Mouse (Mus musculus): ENCODE measurements around the gene Slc38a3. TPM values are rescaled to one million over a fixed set of nuclear protein-coding genes. Genes with fewer than 3 reads are reported as not detected.

Gene Slc38a3
- 10 to 100 TPM; 69.9 to 81.4 TPM for total RNA-seq (2021)

GRCm38 (mm10) chr9:107669480-107669945 lies at the start of gene Slc38a3:
Gene Slc38a3, minus strand, starts transcription at chr9:107669530.
- intact Hi-C loops (cut with DNase I) = no loop called here
- no peak for DNase-seq (ENCODE audit: low spot score in 2 of 2)

GRCm38 (mm10) chr9:107716951-107717350 lies 47.6 kb upstream of the Slc38a3 start:
- DNase-seq (ENCODE audit: low spot score in 2 of 2) = no peak

GRCm38 (mm10) chr9:107715632-107716031 lies 46.3 kb upstream of the Slc38a3 start:
- DNase-seq (ENCODE audit: low spot score in 2 of 2) = no peak
- intact Hi-C loops (cut with DNase I) = no loop called here

More at GRCm38 (mm10) chr9:107716951-107717350, 47.6 kb upstream of the Slc38a3 start:
- intact Hi-C loops (cut with DNase I) = no loop called here

GRCm38 (mm10) chr9:107714221-107714952 lies 45.1 kb upstream of the Slc38a3 start:
- no peak for DNase-seq (ENCODE audit: low spot score in 2 of 2)
- intact Hi-C loops (cut with DNase I) = no loop called here

- intact Hi-C loops (cut with DNase I) = no loop called here
- DNase-seq (ENCODE audit: low spot score in 2 of 2) = peak; percentile 60 to 64
Measured at GRCm38 (mm10) chr9:107709697-107710483, 40.6 kb upstream of the Slc38a3 start, which contains the start of gene Sema3f. Gene Sema3f, minus strand, starts transcription at chr9:107710475.

- intact Hi-C loops (cut with DNase I) = no loop called here
- peak in 1 of 2 experiments; percentile 16 for DNase-seq (ENCODE audit: low spot score in 2 of 2)
Measured at GRCm38 (mm10) chr9:107709096-107709696, 39.9 kb upstream of the Slc38a3 start.

- intact Hi-C loops (cut with DNase I) = no loop called here
- DNase-seq (ENCODE audit: low spot score in 2 of 2) = peak in 1 of 2 experiments; percentile 27
Measured at GRCm38 (mm10) chr9:107708439-107709095, 39.2 kb upstream of the Slc38a3 start.

GRCm38 (mm10) chr9:107707701-107708438 lies 38.5 kb upstream of the Slc38a3 start:
- no peak for DNase-seq (ENCODE audit: low spot score in 2 of 2)
- intact Hi-C loops (cut with DNase I) = no loop called here

GRCm38 (mm10) chr9:107706781-107707211 lies 37.5 kb upstream of the Slc38a3 start:
- intact Hi-C loops (cut with DNase I) = no loop called here
- DNase-seq (ENCODE audit: low spot score in 2 of 2) = no peak

- peak in 1 of 2 experiments; percentile 26 for DNase-seq (ENCODE audit: low spot score in 2 of 2)
- intact Hi-C loops (cut with DNase I) = no loop called here
Measured at GRCm38 (mm10) chr9:107703337-107704122, 34.2 kb upstream of the Slc38a3 start.

- DNase-seq (ENCODE audit: low spot score in 2 of 2) = no peak
- intact Hi-C loops (cut with DNase I) = no loop called here
Measured at GRCm38 (mm10) chr9:107702606-107703185, 33.4 kb upstream of the Slc38a3 start.

- peak; percentile 60 to 86 for DNase-seq (ENCODE audit: low spot score in 2 of 2)
- intact Hi-C loops (cut with DNase I) = no loop called here
Measured at GRCm38 (mm10) chr9:107701594-107701993, 32.3 kb upstream of the Slc38a3 start.

GRCm38 (mm10) chr9:107700114-107700571 lies 30.8 kb upstream of the Slc38a3 start:
- DNase-seq (ENCODE audit: low spot score in 2 of 2) = peak; percentile 59 to 83
- intact Hi-C loops (cut with DNase I) = no loop called here

GRCm38 (mm10) chr9:107699376-107699980 lies 30.1 kb upstream of the Slc38a3 start:
- DNase-seq (ENCODE audit: low spot score in 2 of 2) = no peak
- intact Hi-C loops (cut with DNase I) = no loop called here

- intact Hi-C loops (cut with DNase I) = no loop called here
- DNase-seq (ENCODE audit: low spot score in 2 of 2) = no peak
Measured at GRCm38 (mm10) chr9:107698611-107699190, 29.4 kb upstream of the Slc38a3 start.

GRCm38 (mm10) chr9:107697811-107698521 lies 28.6 kb upstream of the Slc38a3 start:
- DNase-seq (ENCODE audit: low spot score in 2 of 2) = no peak
- intact Hi-C loops (cut with DNase I) = no loop called here

All from left cerebral cortex, postnatal 25 days (tissue).